ENCODE assay signal across 21 mouse cellular contexts in genomic region chr11:100568692-100569091, GRCm38 (mm10). TPM values are rescaled to one million over a fixed set of nuclear protein-coding genes. Genes with fewer than 3 reads are reported as not detected.
DNase-seq lines count a peak whose midpoint lies in the region; ATAC-seq and TF ChIP-seq lines count a peak whose summit lies in the region.
"Had no signal": no experiment of that assay in that cellular context is flagged by ENCODE, and none has a peak within 500 bp of the region (broad histone marks: within the 10 kb centered on the region; RNA-seq: fewer than 3 reads in every experiment).

No protein-coding gene starts in this region.

- no peak for DNase-seq in embryonic facial prominence, embryonic 10.5 days (ENCODE audit: low spot score)
- no peak for DNase-seq in hindbrain, embryonic 14.5 days (ENCODE audit: low spot score)
- DNase-seq in CH12.LX (ENCODE audit: extremely low read depth) = no peak
- DNase-seq in urinary bladder, adult 18-20 months (ENCODE audit: low spot score in 2 of 2) = no peak
- DNase-seq: adrenal gland, adult 2 months; adrenal gland, adult 8-10 months; adrenal gland, postnatal 10 days; adrenal gland, postnatal 14 days; adrenal gland, postnatal 25 days; adrenal gland, postnatal 36 days; B cell, adult 2 months; cerebellum, adult 11 months; cerebellum, adult 11-12 months; cerebellum, adult 18-20 months; cerebellum, adult 2 months had no signal

- H3K9ac ChIP-seq in embryonic facial prominence, embryonic 13.5 days = peak overlapping the region; percentile 21; the same call in 1 of the 2 replicates
- H3K9ac ChIP-seq in hindbrain, embryonic 13.5 days = 0 out of 2 replicates have a peak overlapping the region, but pooled peaks have one; percentile 3
- no peak overlapping the region for H3K9ac ChIP-seq in hindbrain, embryonic 14.5 days
- 0 out of 2 replicates have a peak overlapping the region, but pooled peaks have one; percentile 3 for H3K9ac ChIP-seq in CH12.LX (ENCODE audit: insufficient read depth, low read depth)

- dilution Hi-C loops in CH12.LX (cut with MboI; ENCODE audit: extremely low pct_ligation_motif_present, extremely low pct_unique_long_range_greater_than_20kb, low sequenced_read_pairs) = no loop called here

- no peak overlapping the region for H3K4me2 ChIP-seq in embryonic facial prominence, embryonic 13.5 days
- no peak overlapping the region for H3K4me2 ChIP-seq in hindbrain, embryonic 13.5 days
- H3K4me2 ChIP-seq in hindbrain, embryonic 14.5 days (replicated peaks) = no peak overlapping the region
- H3K4me2 ChIP-seq in CH12.LX (ENCODE audit: insufficient read depth, low read depth, poor library complexity, severe bottlenecking) = peak overlapping the region; percentile 68; the same call in 1 of the 2 replicates

- ATAC-seq in embryonic facial prominence, embryonic 13.5 days (ENCODE audit: insufficient number of reproducible peaks, insufficient read depth, low FRiP score, low TSS enrichment, low read depth) = no peak
- ATAC-seq in hindbrain, embryonic 13.5 days (ENCODE audit: low FRiP score) = no peak
- no peak for ATAC-seq in hindbrain, embryonic 14.5 days (ENCODE audit: low FRiP score)
- ATAC-seq: activated CD4-positive, CD25-positive, alpha-beta regulatory T cell, adult 4 months; CD4-positive, CD25-positive, alpha-beta regulatory T cell, adult 4 months had no signal

- no peaks in the 10 kb centered on the region for H3K9me3 ChIP-seq in embryonic facial prominence, embryonic 13.5 days
- no peaks in the 10 kb centered on the region for H3K9me3 ChIP-seq in embryonic facial prominence, embryonic 10.5 days
- H3K9me3 ChIP-seq in hindbrain, embryonic 13.5 days = no peaks in the 10 kb centered on the region
- no peaks in the 10 kb centered on the region for H3K9me3 ChIP-seq in hindbrain, embryonic 14.5 days (ENCODE audit: control insufficient read depth, low read length)
- H3K9me3 ChIP-seq in CH12.LX (replicated peaks; ENCODE audit: low read length) = no peaks in the 10 kb centered on the region
- H3K9me3 ChIP-seq: G1E had no signal

- WGBS in embryonic facial prominence, embryonic 13.5 days = 78% methylated on average over 8 of the region's 8 CpGs
- WGBS in embryonic facial prominence, embryonic 10.5 days = 81% methylated on average over 8 of the region's 8 CpGs
- 89% methylated on average over 8 of the region's 8 CpGs for WGBS in hindbrain, embryonic 13.5 days
- WGBS in hindbrain, embryonic 14.5 days = 87% methylated on average over 8 of the region's 8 CpGs

- TF ChIP-seq EP300 in CH12.LX (IDR thresholded peaks at IDR 0.05; ENCODE audit: low read length) = no peak

- no peak for TF ChIP-seq POLR2A in CH12.LX (IDR thresholded peaks at IDR 0.05; ENCODE audit: low read depth, low read length)

- H3K27ac ChIP-seq in embryonic facial prominence, embryonic 13.5 days = no peak overlapping the region
- H3K27ac ChIP-seq in embryonic facial prominence, embryonic 10.5 days (replicated peaks) = no peak overlapping the region
- H3K27ac ChIP-seq in hindbrain, embryonic 13.5 days = no peak overlapping the region
- no peak overlapping the region for H3K27ac ChIP-seq in hindbrain, embryonic 14.5 days
- peak overlapping the region; percentile 80 for H3K27ac ChIP-seq in CH12.LX (ENCODE audit: insufficient read depth, low read depth)

- TF ChIP-seq CTCF in CH12.LX (conservative IDR thresholded peaks at IDR 0.05 in 1 of 2, IDR thresholded peaks at IDR 0.05 in 1 of 2; ENCODE audit: low read depth in 2 of 2, low read length in 2 of 2) = no peak

- H3K27me3 ChIP-seq in embryonic facial prominence, embryonic 13.5 days = peaks cover 14% of the 10 kb centered on the region
- H3K27me3 ChIP-seq in embryonic facial prominence, embryonic 10.5 days (replicated peaks; ENCODE audit: low read depth, poor library complexity, severe bottlenecking) = peaks cover 26% of the 10 kb centered on the region
- H3K27me3 ChIP-seq in hindbrain, embryonic 13.5 days = peaks cover 13% of the 10 kb centered on the region
- no peaks in the 10 kb centered on the region for H3K27me3 ChIP-seq in hindbrain, embryonic 14.5 days (ENCODE audit: control insufficient read depth, insufficient read depth, low read length)
- H3K27me3 ChIP-seq in CH12.LX (replicated peaks) = no peaks in the 10 kb centered on the region
- H3K27me3 ChIP-seq: Patski had no signal

- in situ Hi-C loops in CH12.LX (cut with MboI; ENCODE audit: low pct_ligation_motif_present, low pct_unique_long_range_greater_than_20kb, low sequenced_read_pairs) = no loop called here

- peaks cover 10% of the 10 kb centered on the region for H3K4me1 ChIP-seq in embryonic facial prominence, embryonic 13.5 days
- peaks cover 25% of the 10 kb centered on the region for H3K4me1 ChIP-seq in embryonic facial prominence, embryonic 10.5 days
- H3K4me1 ChIP-seq in hindbrain, embryonic 13.5 days (replicated peaks) = peaks cover 13% of the 10 kb centered on the region
- H3K4me1 ChIP-seq in hindbrain, embryonic 14.5 days (replicated peaks; ENCODE audit: control insufficient read depth, insufficient read depth, low read length) = peaks cover 4% of the 10 kb centered on the region; the same call in 1 of the 2 replicates
- H3K4me1 ChIP-seq in CH12.LX (ENCODE audit: control insufficient read depth in 1 of 2, insufficient read depth in 2 of 2) = peaks cover 28 to 52% of the 10 kb centered on the region in 2 experiments

- H3K4me3 ChIP-seq in embryonic facial prominence, embryonic 13.5 days = no peak overlapping the region
- H3K4me3 ChIP-seq in embryonic facial prominence, embryonic 10.5 days = no peak overlapping the region
- no peak overlapping the region for H3K4me3 ChIP-seq in hindbrain, embryonic 13.5 days
- no peak overlapping the region for H3K4me3 ChIP-seq in hindbrain, embryonic 14.5 days (replicated peaks; ENCODE audit: low read length)
- no peak overlapping the region for H3K4me3 ChIP-seq in CH12.LX (replicated peaks in 1 of 3; ENCODE audit: low read depth in 2 of 3, low read length in 2 of 3, poor library complexity in 1 of 3)

- TF ChIP-seq RAD21 in CH12.LX (IDR thresholded peaks at IDR 0.05; ENCODE audit: low read depth, low read length) = no peak

- H3K36me3 ChIP-seq in embryonic facial prominence, embryonic 13.5 days = no peaks in the 10 kb centered on the region
- no peaks in the 10 kb centered on the region for H3K36me3 ChIP-seq in embryonic facial prominence, embryonic 10.5 days (replicated peaks)
- no peaks in the 10 kb centered on the region for H3K36me3 ChIP-seq in hindbrain, embryonic 13.5 days
- no peaks in the 10 kb centered on the region for H3K36me3 ChIP-seq in hindbrain, embryonic 14.5 days (replicated peaks; ENCODE audit: control insufficient read depth, insufficient read depth)
- peaks cover 0 to 2% of the 10 kb centered on the region in 2 experiments for H3K36me3 ChIP-seq in CH12.LX (replicated peaks in 1 of 2; ENCODE audit: control insufficient read depth in 1 of 2, insufficient read depth in 1 of 2, low read length in 1 of 2)
- H3K36me3 ChIP-seq: G1E had no signal

- H3K79me2 ChIP-seq in CH12.LX (replicated peaks; ENCODE audit: control insufficient read depth, extremely low read depth, insufficient read depth, poor library complexity, severe bottlenecking) = no peaks in the 10 kb centered on the region

RNA-seq across cellular contexts. Expression of gene Cnp, which starts 6.0 kb away (rescaled TPM):
- polyA plus RNA-seq in embryonic facial prominence, embryonic 13.5 days (2015; fragmentation: Nextera tagmentation; extraction: Ambion mirVana) = 28.0 and 31.4 TPM in 2 replicates
- polyA plus RNA-seq in embryonic facial prominence, embryonic 10.5 days (2016; fragmentation: Nextera tagmentation; extraction: Ambion mirVana) = 21.3 and 25.1 TPM in 2 replicates
- 34.5 and 37.0 TPM in 2 replicates for polyA plus RNA-seq in hindbrain, embryonic 13.5 days (2015; fragmentation: Nextera tagmentation; extraction: Ambion mirVana)
- polyA plus RNA-seq in hindbrain, embryonic 14.5 days (2014; fragmentation: Nextera tagmentation; extraction: Ambion mirVana) = 47.2 and 53.3 TPM in 2 replicates
- total RNA-seq in CH12.LX (2012; rRNA removed) (80.2 and 91.6 TPM in 2 replicates), CH12.LX (2014; rRNA removed) (75.9 and 87.8 TPM in 2 replicates)
- 77.7 and 81.2 TPM in 2 replicates for polyA plus RNA-seq in CH12.LX (2012; ENCODE audit: insufficient read length, low read depth)

RNA-seq across cellular contexts. Expression of gene Ttc25, which starts 23.3 kb away (rescaled TPM):
- 0.66 and 0.80 TPM in 2 replicates for polyA plus RNA-seq in embryonic facial prominence, embryonic 13.5 days (2015; fragmentation: Nextera tagmentation; extraction: Ambion mirVana)
- 1.4 and 1.7 TPM in 2 replicates for polyA plus RNA-seq in embryonic facial prominence, embryonic 10.5 days (2016; fragmentation: Nextera tagmentation; extraction: Ambion mirVana)
- 2.0 and 2.8 TPM in 2 replicates for polyA plus RNA-seq in hindbrain, embryonic 13.5 days (2015; fragmentation: Nextera tagmentation; extraction: Ambion mirVana)
- 2.0 and 2.7 TPM in 2 replicates for polyA plus RNA-seq in hindbrain, embryonic 14.5 days (2014; fragmentation: Nextera tagmentation; extraction: Ambion mirVana)
- total RNA-seq in CH12.LX (2012; rRNA removed) = 1.3 and 1.8 TPM in 2 replicates
- total RNA-seq in CH12.LX (2014; rRNA removed) = 0.51 and 0.70 TPM in 2 replicates
- 6.4 and 12.8 TPM in 2 replicates for polyA plus RNA-seq in CH12.LX (2012; ENCODE audit: insufficient read length, low read depth)

RNA-seq across cellular contexts. Expression of gene Acly, which starts 40.9 kb away (rescaled TPM):
- 138 and 141 TPM in 2 replicates for polyA plus RNA-seq in embryonic facial prominence, embryonic 13.5 days (2015; fragmentation: Nextera tagmentation; extraction: Ambion mirVana)
- 291 and 321 TPM in 2 replicates for polyA plus RNA-seq in embryonic facial prominence, embryonic 10.5 days (2016; fragmentation: Nextera tagmentation; extraction: Ambion mirVana)
- polyA plus RNA-seq in hindbrain, embryonic 13.5 days (2015; fragmentation: Nextera tagmentation; extraction: Ambion mirVana) = 255 and 257 TPM in 2 replicates
- polyA plus RNA-seq in hindbrain, embryonic 14.5 days (2014; fragmentation: Nextera tagmentation; extraction: Ambion mirVana) = 224 and 244 TPM in 2 replicates
- total RNA-seq in CH12.LX (2012; rRNA removed) (246 and 263 TPM in 2 replicates), CH12.LX (2014; rRNA removed) (245 and 277 TPM in 2 replicates)
- polyA plus RNA-seq in CH12.LX (2012; ENCODE audit: insufficient read length, low read depth) = 196 and 213 TPM in 2 replicates

RNA-seq across cellular contexts. Expression of gene Nkiras2, which starts 50.4 kb away (rescaled TPM):
- 78.9 and 79.0 TPM in 2 replicates for polyA plus RNA-seq in embryonic facial prominence, embryonic 13.5 days (2015; fragmentation: Nextera tagmentation; extraction: Ambion mirVana)
- 77.2 and 81.4 TPM in 2 replicates for polyA plus RNA-seq in embryonic facial prominence, embryonic 10.5 days (2016; fragmentation: Nextera tagmentation; extraction: Ambion mirVana)
- polyA plus RNA-seq in hindbrain, embryonic 13.5 days (2015; fragmentation: Nextera tagmentation; extraction: Ambion mirVana) = 110 and 115 TPM in 2 replicates
- 103 TPM in 2 replicates for polyA plus RNA-seq in hindbrain, embryonic 14.5 days (2014; fragmentation: Nextera tagmentation; extraction: Ambion mirVana)
- total RNA-seq in CH12.LX (2012; rRNA removed) (59.9 and 70.0 TPM in 2 replicates), CH12.LX (2014; rRNA removed) (46.6 and 53.8 TPM in 2 replicates)
- 57.9 and 60.0 TPM in 2 replicates for polyA plus RNA-seq in CH12.LX (2012; ENCODE audit: insufficient read length, low read depth)

RNA-seq across cellular contexts. Expression of gene Dnajc7, which starts 51.3 kb away (rescaled TPM):
- 277 and 293 TPM in 2 replicates for polyA plus RNA-seq in embryonic facial prominence, embryonic 13.5 days (2015; fragmentation: Nextera tagmentation; extraction: Ambion mirVana)
- polyA plus RNA-seq in embryonic facial prominence, embryonic 10.5 days (2016; fragmentation: Nextera tagmentation; extraction: Ambion mirVana) = 272 and 279 TPM in 2 replicates
- polyA plus RNA-seq in hindbrain, embryonic 13.5 days (2015; fragmentation: Nextera tagmentation; extraction: Ambion mirVana) = 308 and 315 TPM in 2 replicates
- polyA plus RNA-seq in hindbrain, embryonic 14.5 days (2014; fragmentation: Nextera tagmentation; extraction: Ambion mirVana) = 91.0 and 91.6 TPM in 2 replicates
- 249 and 250 TPM in 2 replicates for total RNA-seq in CH12.LX (2012; rRNA removed)
- total RNA-seq in CH12.LX (2014; rRNA removed) = 123 and 141 TPM in 2 replicates
- polyA plus RNA-seq in CH12.LX (2012; ENCODE audit: insufficient read length, low read depth) = 455 and 516 TPM in 2 replicates
